Mouse (Mus musculus): ENCODE measurements around the gene Olfr569. TPM values are rescaled to one million over a fixed set of nuclear protein-coding genes. Genes with fewer than 3 reads are reported as not detected.

The Olfr569 gene
- polyA plus RNA-seq, 1 experiment from 2014 or later: not detected

- Histone ChIP-seq H3K4me1 (ENCODE audit: control insufficient read depth, low read depth, low read length) (no peaks in the 10 kb centered on the region), H3K27me3 (ENCODE audit: control insufficient read depth, insufficient read depth, low read depth, low read length) (no peaks in the 10 kb centered on the region)
- ATAC-seq (ENCODE audit: low read depth): no peak
These were observed 34.9 kb downstream of the Olfr569 start for GRCm38 (mm10) chr7:102855807-102856206.

More at GRCm38 (mm10) chr7:102855807-102856206, 34.9 kb downstream of the Olfr569 start:
- H3K9ac ChIP-seq (ENCODE audit: low read depth, low read length): no peak overlapping the region
- no peaks in the 10 kb centered on the region for H3K9me3 ChIP-seq (replicated peaks; ENCODE audit: control insufficient read depth, low read length)
- no peak overlapping the region for H3K4me2 ChIP-seq (ENCODE audit: low read depth, low read length)
- no peaks in the 10 kb centered on the region for H3K36me3 ChIP-seq (ENCODE audit: control insufficient read depth, insufficient read depth)
- no peak overlapping the region for H3K4me3 ChIP-seq (ENCODE audit: low read depth, low read length)
- H3K27ac ChIP-seq (ENCODE audit: low read length): no peak overlapping the region

Other genes starting within 250 kb of the Olfr569 start
- not detected in 2 replicates for gene Olfr555, start 232.1 kb downstream of the Olfr569 start, polyA plus RNA-seq (2015; fragmentation: Nextera tagmentation; extraction: Ambion mirVana)
- not detected in 2 replicates for gene Olfr556, start 226.0 kb downstream of the Olfr569 start, polyA plus RNA-seq (2015; fragmentation: Nextera tagmentation; extraction: Ambion mirVana)
- gene Trim68, start 203.6 kb downstream of the Olfr569 start, polyA plus RNA-seq (2015; fragmentation: Nextera tagmentation; extraction: Ambion mirVana): 1.1 and 1.5 TPM in 2 replicates
- gene Olfr557, start 195.0 kb downstream of the Olfr569 start, polyA plus RNA-seq (2015; fragmentation: Nextera tagmentation; extraction: Ambion mirVana): not detected in 2 replicates
- not detected in 2 replicates for gene Olfr558, start 188.7 kb downstream of the Olfr569 start, polyA plus RNA-seq (2015; fragmentation: Nextera tagmentation; extraction: Ambion mirVana)
- gene Olfr33, start 171.8 kb downstream of the Olfr569 start, polyA plus RNA-seq (2015; fragmentation: Nextera tagmentation; extraction: Ambion mirVana): not detected in 2 replicates
- not detected in 2 replicates for gene Olfr559, start 163.4 kb downstream of the Olfr569 start, polyA plus RNA-seq (2015; fragmentation: Nextera tagmentation; extraction: Ambion mirVana)
- gene Olfr560, start 131.5 kb downstream of the Olfr569 start, polyA plus RNA-seq (2015; fragmentation: Nextera tagmentation; extraction: Ambion mirVana): not detected in 2 replicates
- 0.02 and 0.04 TPM in 2 replicates for gene Olfr78, start 131.4 kb downstream of the Olfr569 start, polyA plus RNA-seq (2015; fragmentation: Nextera tagmentation; extraction: Ambion mirVana)
- gene Olfr561, start 119.7 kb downstream of the Olfr569 start, polyA plus RNA-seq (2015; fragmentation: Nextera tagmentation; extraction: Ambion mirVana): not detected in 2 replicates
- not detected in 2 replicates for gene Olfr564, start 87.4 kb downstream of the Olfr569 start, polyA plus RNA-seq (2015; fragmentation: Nextera tagmentation; extraction: Ambion mirVana)
- gene Olfr566, start 32.1 kb downstream of the Olfr569 start, polyA plus RNA-seq (2015; fragmentation: Nextera tagmentation; extraction: Ambion mirVana): not detected in 2 replicates
- not detected in 2 replicates for gene Olfr568, start 13.8 kb downstream of the Olfr569 start, polyA plus RNA-seq (2015; fragmentation: Nextera tagmentation; extraction: Ambion mirVana)
- gene Olfr570, start 3.7 kb upstream of the Olfr569 start, polyA plus RNA-seq (2015; fragmentation: Nextera tagmentation; extraction: Ambion mirVana): not detected in 2 replicates
- not detected in 2 replicates for gene Olfr571, start 26.7 kb upstream of the Olfr569 start, polyA plus RNA-seq (2015; fragmentation: Nextera tagmentation; extraction: Ambion mirVana)
- not detected in 2 replicates for gene Olfr572, start 33.5 kb upstream of the Olfr569 start, polyA plus RNA-seq (2015; fragmentation: Nextera tagmentation; extraction: Ambion mirVana)
- not detected in 2 replicates for gene Olfr573-ps1, start 51.7 kb upstream of the Olfr569 start, polyA plus RNA-seq (2015; fragmentation: Nextera tagmentation; extraction: Ambion mirVana)
- gene Olfr574, start 57.6 kb upstream of the Olfr569 start, polyA plus RNA-seq (2015; fragmentation: Nextera tagmentation; extraction: Ambion mirVana): not detected in 2 replicates
- not detected in 2 replicates for gene Olfr575, start 67.9 kb upstream of the Olfr569 start, polyA plus RNA-seq (2015; fragmentation: Nextera tagmentation; extraction: Ambion mirVana)
- not detected in 2 replicates for gene Olfr576, start 71.8 kb upstream of the Olfr569 start, polyA plus RNA-seq (2015; fragmentation: Nextera tagmentation; extraction: Ambion mirVana)
- not detected in 2 replicates for gene Olfr577, start 85.1 kb upstream of the Olfr569 start, polyA plus RNA-seq (2015; fragmentation: Nextera tagmentation; extraction: Ambion mirVana)
- not detected in 2 replicates for gene Olfr578, start 98.4 kb upstream of the Olfr569 start, polyA plus RNA-seq (2015; fragmentation: Nextera tagmentation; extraction: Ambion mirVana)
- gene Olfr582, start 147.1 kb upstream of the Olfr569 start, polyA plus RNA-seq (2015; fragmentation: Nextera tagmentation; extraction: Ambion mirVana): not detected in 2 replicates
- not detected in 2 replicates for gene Olfr583, start 160.4 kb upstream of the Olfr569 start, polyA plus RNA-seq (2015; fragmentation: Nextera tagmentation; extraction: Ambion mirVana)
- not detected in 2 replicates for gene Olfr584, start 191.0 kb upstream of the Olfr569 start, polyA plus RNA-seq (2015; fragmentation: Nextera tagmentation; extraction: Ambion mirVana)
- gene Olfr585, start 206.8 kb upstream of the Olfr569 start, polyA plus RNA-seq (2015; fragmentation: Nextera tagmentation; extraction: Ambion mirVana): not detected in 2 replicates
- gene Olfr586, start 234.8 kb upstream of the Olfr569 start, polyA plus RNA-seq (2015; fragmentation: Nextera tagmentation; extraction: Ambion mirVana): not detected in 2 replicates
- gene Olfr588-ps1, start 250.0 kb upstream of the Olfr569 start, polyA plus RNA-seq (2015; fragmentation: Nextera tagmentation; extraction: Ambion mirVana): not detected in 2 replicates

Data from liver, embryonic 16.5 days (tissue).